Mouse (Mus musculus) ES-E14 (cell line): Measurements from ENCODE around the gene Lsm7. TPM values are rescaled to one million over a fixed set of nuclear protein-coding genes. Genes with fewer than 3 reads are reported as not detected.

Experiments used
- DNase-seq: peaks from one replicate; pipeline ENCODE4 v3.0.0-alpha.2; 2013; ENCODE audit warnings: low read depth, low spot score
- H3K27ac ChIP-seq: 2 replicates; pipeline ENCODE4 v1.5.1; 2012; ENCODE audit warnings: low read depth, mild to moderate bottlenecking, low read length, moderate library complexity, mixed read lengths; ENCODE audit not compliant: poor library complexity, insufficient read depth, severe bottlenecking
- H3K36me3 ChIP-seq: 2 replicates; pipeline ENCODE4 v1.6.1; 2012; ENCODE audit warnings: mild to moderate bottlenecking, low read length, moderate library complexity, mixed read lengths; ENCODE audit not compliant: control insufficient read depth, poor library complexity, insufficient read depth, severe bottlenecking
- H3K4me1 ChIP-seq, 2 experiments: fragments of 150-350 bp in 1 of 2; sonication (generic) in 1 of 2; 2 replicates each; pipeline ENCODE4 v1.6.1; 2012; ENCODE audit warnings: low read length in 2 of 2, mild to moderate bottlenecking in 1 of 2, mixed read lengths in 1 of 2; ENCODE audit not compliant: control insufficient read depth in 2 of 2, insufficient read depth in 2 of 2, poor library complexity in 1 of 2
- H3K4me3 ChIP-seq, 2 experiments: fragments of 150-350 bp in 1 of 2; sonication (generic) in 1 of 2; 2 replicates each; pipeline ENCODE4 v1.5.1; 2012; ENCODE audit warnings: low read length in 2 of 2, low read depth in 1 of 2, mild to moderate bottlenecking in 1 of 2, mixed read lengths in 1 of 2; ENCODE audit not compliant: insufficient read depth in 1 of 2, poor library complexity in 1 of 2, severe bottlenecking in 1 of 2
- H3K9ac ChIP-seq: 2 replicates; pipeline ENCODE4 v1.6.1; 2012; ENCODE audit warnings: low read depth, mild to moderate bottlenecking, low read length, mixed read lengths; ENCODE audit not compliant: poor library complexity, insufficient read depth, severe bottlenecking
- H3K9me3 ChIP-seq: fragments of 150-350 bp; sonication (generic); 2 replicates; pipeline ENCODE4 v1.6.1; 2012; ENCODE audit warnings: low read depth, mild to moderate bottlenecking, low read length; ENCODE audit not compliant: control insufficient read depth, insufficient read depth
- CHD2 ChIP-seq: IDR thresholded peaks from 2 replicates; pipeline ENCODE4 v1.6.1; 2014; ENCODE audit warnings: mild to moderate bottlenecking, low read depth, low read length, inconsistent platforms
- HCFC1 ChIP-seq: IDR thresholded peaks from 2 replicates; pipeline ENCODE4 v1.6.1; 2012; ENCODE audit warnings: low read length, inconsistent platforms, borderline replicate concordance; ENCODE audit not compliant: insufficient read depth
- MAFK ChIP-seq: IDR thresholded peaks from 2 replicates; pipeline ENCODE4 v1.6.1; 2014; ENCODE audit warnings: mild to moderate bottlenecking, low read depth, low read length, inconsistent platforms; ENCODE audit not compliant: insufficient read depth
- ZC3H11A ChIP-seq: IDR thresholded peaks from 2 replicates; pipeline ENCODE4 v1.6.1; 2012; ENCODE audit warnings: low read depth, mild to moderate bottlenecking, inconsistent platforms, low read length, borderline replicate concordance
- ZNF384 ChIP-seq: IDR thresholded peaks from 2 replicates; pipeline ENCODE4 v1.6.1; 2012; ENCODE audit warnings: low read depth, low read length, inconsistent platforms
- in situ Hi-C, 2 experiments: fragments of 600-800 bp; cut with MboI; formaldehyde crosslinking; loops; one replicate each; pipeline ENCODE4 v1.15.1; 2025; ENCODE audit warnings: low sequenced_read_pairs in 2 of 2, inconsistent platforms in 1 of 2; ENCODE audit not compliant: unreplicated experiment in 2 of 2
- total RNA-seq: library from RNA; depleted of rRNA; stranded (reverse); fragments of 300-350 nt; gene quantifications from 2 replicates; pipeline ENCODE4 v1.2.3, GENCODE M21; 2012

The Lsm7 gene
- total RNA-seq, 1 experiment = 385 TPM

- in situ Hi-C loops = no loop called here
- Histone ChIP-seq H3K4me3 (no peak overlapping the region), H3K9ac (no peak overlapping the region), H3K9me3 (no peaks in the 10 kb centered on the region), H3K27ac (no peak overlapping the region), H3K4me1 (peaks cover 0 to 14% of the 10 kb centered on the region in 2 experiments; a peak in 1 of 4 replicates), H3K36me3 (peaks cover 14% of the 10 kb centered on the region)
- TF ChIP-seq ZC3H11A (no peak), CHD2 (no peak), HCFC1 (no peak), ZNF384 (no peak), MAFK (no peak)
- no peak for DNase-seq
These were observed 40.7 kb upstream of the Lsm7 start for GRCm38 (mm10) chr10:80895697-80896096.

- Histone ChIP-seq H3K27ac (no peak overlapping the region), H3K4me3 (no peak overlapping the region), H3K36me3 (peaks cover 14% of the 10 kb centered on the region), H3K4me1 (peaks cover 0 to 14% of the 10 kb centered on the region in 2 experiments; a peak in 1 of 4 replicates), H3K9me3 (no peaks in the 10 kb centered on the region), H3K9ac (no peak overlapping the region)
- TF ChIP-seq CHD2 = no peak
- no peak for TF ChIP-seq HCFC1
- TF ChIP-seq ZNF384 = no peak
- TF ChIP-seq MAFK = no peak
- TF ChIP-seq ZC3H11A = no peak
- DNase-seq = no peak
- in situ Hi-C loops = no loop called here
These were observed 40.1 kb upstream of the Lsm7 start for GRCm38 (mm10) chr10:80895100-80895499.

- in situ Hi-C loops = loop anchor here in 1 of 2 experiments (5.0 kb wide), 1 partner anchor 110 kb away; no protein-coding TSS in a partner anchor
- H3K9ac ChIP-seq = no peak overlapping the region
- H3K36me3 ChIP-seq = no peaks in the 10 kb centered on the region
- H3K9me3 ChIP-seq = no peaks in the 10 kb centered on the region
- no peak for DNase-seq
- no peak overlapping the region for H3K4me3 ChIP-seq
- peaks cover 0 to 4% of the 10 kb centered on the region in 2 experiments; a peak in 1 of 4 replicates for H3K4me1 ChIP-seq
- no peak overlapping the region for H3K27ac ChIP-seq
- TF ChIP-seq ZNF384 = no peak
- TF ChIP-seq CHD2 = no peak
These were observed 32.2 kb upstream of the Lsm7 start for GRCm38 (mm10) chr10:80887181-80887580.

- no peak overlapping the region for H3K9ac ChIP-seq
- no peak; the same call in none of the 2 replicates for TF ChIP-seq ZC3H11A
- peak; percentile 65 for DNase-seq
These were observed 26.3 kb upstream of the Lsm7 start for GRCm38 (mm10) chr10:80881301-80881700.

GRCm38 (mm10) chr10:80880901-80881300 is 25.9 kb upstream of the Lsm7 start:
- Histone ChIP-seq H3K9ac (no peak overlapping the region), H3K36me3 (no peaks in the 10 kb centered on the region), H3K4me3 (no peak overlapping the region), H3K4me1 (peaks cover 0 to 10% of the 10 kb centered on the region in 2 experiments; a peak in 2 of 4 replicates), H3K27ac (no peak overlapping the region), H3K9me3 (no peaks in the 10 kb centered on the region)
- TF ChIP-seq ZC3H11A = no peak
- no peak for TF ChIP-seq CHD2
- TF ChIP-seq HCFC1 = no peak
- no peak for TF ChIP-seq MAFK
- TF ChIP-seq ZNF384 = no peak
- no peak for DNase-seq
- in situ Hi-C loops = no loop called here

More at GRCm38 (mm10) chr10:80881301-80881700, 26.3 kb upstream of the Lsm7 start:
- Histone ChIP-seq H3K27ac (no peak overlapping the region), H3K4me1 (peaks cover 0 to 8% of the 10 kb centered on the region in 2 experiments; a peak in 2 of 4 replicates), H3K4me3 (no peak overlapping the region), H3K36me3 (no peaks in the 10 kb centered on the region), H3K9me3 (no peaks in the 10 kb centered on the region)
- in situ Hi-C loops = no loop called here
